Mouse (Mus musculus): ENCODE data around the gene Gm7879. TPM values are rescaled to one million over a fixed set of nuclear protein-coding genes. Genes with fewer than 3 reads are reported as not detected.

The Gm7879 gene
- polyA plus RNA-seq, 1 experiment = 0.34 TPM

GRCm38 (mm10) chr5:43892386-43892785 lies 20.6 kb upstream of the Gm7879 start:
- no peak overlapping the region for H3K4me3 ChIP-seq (replicated peaks; ENCODE audit: extremely low read depth, low read depth, low read length)
- no peak for DNase-seq
- no peak for TF ChIP-seq CTCF (IDR thresholded peaks at IDR 0.05; ENCODE audit: insufficient read depth, low read length)
- TF ChIP-seq POLR2A (IDR thresholded peaks at IDR 0.05; ENCODE audit: borderline replicate concordance, extremely low read depth, low read depth, low read length) = no peak
- 28% methylated on average over 1 of the region's 1 CpGs for WGBS
- H3K4me1 ChIP-seq (ENCODE audit: control insufficient read depth, insufficient read depth, low read length) = peaks cover 2% of the 10 kb centered on the region; the same call in 1 of the 2 replicates

- H3K4me3 ChIP-seq (replicated peaks; ENCODE audit: extremely low read depth, low read depth, low read length) = no peak overlapping the region
- no peak for TF ChIP-seq POLR2A (IDR thresholded peaks at IDR 0.05; ENCODE audit: borderline replicate concordance, extremely low read depth, low read depth, low read length)
- peak; percentile 29; the same call in 1 of the 2 replicates for TF ChIP-seq CTCF (IDR thresholded peaks at IDR 0.05; ENCODE audit: insufficient read depth, low read length)
- DNase-seq = no peak
- WGBS = 63% methylated on average over 2 of the region's 2 CpGs
- peaks cover 2% of the 10 kb centered on the region; the same call in 1 of the 2 replicates for H3K4me1 ChIP-seq (ENCODE audit: control insufficient read depth, insufficient read depth, low read length)
Observed at GRCm38 (mm10) chr5:43894113-43894512, 18.8 kb upstream of the Gm7879 start.

GRCm38 (mm10) chr5:43895931-43896330 lies 17.0 kb upstream of the Gm7879 start:
- Histone ChIP-seq H3K4me1 (ENCODE audit: control insufficient read depth, insufficient read depth, low read length) (no peaks in the 10 kb centered on the region; the same call in 1 of the 2 replicates), H3K4me3 (replicated peaks; ENCODE audit: extremely low read depth, low read depth, low read length) (no peak overlapping the region)
- no peak for DNase-seq
- no peak for TF ChIP-seq CTCF (IDR thresholded peaks at IDR 0.05; ENCODE audit: insufficient read depth, low read length)
- TF ChIP-seq POLR2A (IDR thresholded peaks at IDR 0.05; ENCODE audit: borderline replicate concordance, extremely low read depth, low read depth, low read length) = no peak
- 79% methylated on average over 3 of the region's 3 CpGs for WGBS

- Histone ChIP-seq H3K4me3 (replicated peaks; ENCODE audit: extremely low read depth, low read depth, low read length) (no peak overlapping the region), H3K4me1 (ENCODE audit: control insufficient read depth, insufficient read depth, low read length) (no peaks in the 10 kb centered on the region)
- whole genome bisulfite sequencing = 80% methylated on average over 3 of the region's 3 CpGs
- TF ChIP-seq POLR2A (IDR thresholded peaks at IDR 0.05; ENCODE audit: borderline replicate concordance, extremely low read depth, low read depth, low read length) = no peak
- no peak for TF ChIP-seq CTCF (IDR thresholded peaks at IDR 0.05; ENCODE audit: insufficient read depth, low read length)
- DNase-seq = no peak
Observed at GRCm38 (mm10) chr5:43904685-43905084, 8.3 kb upstream of the Gm7879 start.

GRCm38 (mm10) chr5:43909213-43909612 lies 3.7 kb upstream of the Gm7879 start:
- WGBS = 59% methylated on average over 9 of the region's 9 CpGs
- no peak overlapping the region for H3K4me3 ChIP-seq (replicated peaks; ENCODE audit: extremely low read depth, low read depth, low read length)

GRCm38 (mm10) chr5:43910006-43910405 lies 2.9 kb upstream of the Gm7879 start:
- 92% methylated on average over 6 of the region's 6 CpGs for WGBS
- no peaks in the 10 kb centered on the region for H3K4me1 ChIP-seq (ENCODE audit: control insufficient read depth, insufficient read depth, low read length)
- no peak for DNase-seq
- TF ChIP-seq CTCF (IDR thresholded peaks at IDR 0.05; ENCODE audit: insufficient read depth, low read length) = no peak
- no peak for TF ChIP-seq POLR2A (IDR thresholded peaks at IDR 0.05; ENCODE audit: borderline replicate concordance, extremely low read depth, low read depth, low read length)
- H3K4me3 ChIP-seq (replicated peaks; ENCODE audit: extremely low read depth, low read depth, low read length) = no peak overlapping the region

More at GRCm38 (mm10) chr5:43909213-43909612, 3.7 kb upstream of the Gm7879 start:
- DNase-seq = no peak
- no peak for TF ChIP-seq CTCF (IDR thresholded peaks at IDR 0.05; ENCODE audit: insufficient read depth, low read length)
- TF ChIP-seq POLR2A (IDR thresholded peaks at IDR 0.05; ENCODE audit: borderline replicate concordance, extremely low read depth, low read depth, low read length) = no peak
- H3K4me1 ChIP-seq (ENCODE audit: control insufficient read depth, insufficient read depth, low read length) = no peaks in the 10 kb centered on the region

GRCm38 (mm10) chr5:43915261-43915886 lies 2.4 kb downstream of the Gm7879 start:
- 81% methylated on average over 4 of the region's 4 CpGs for WGBS

GRCm38 (mm10) chr5:43921877-43922276 lies 8.9 kb downstream of the Gm7879 start:
- Histone ChIP-seq H3K4me1 (ENCODE audit: control insufficient read depth, insufficient read depth, low read length) (no peaks in the 10 kb centered on the region), H3K4me3 (replicated peaks; ENCODE audit: extremely low read depth, low read depth, low read length) (no peak overlapping the region)
- DNase-seq = no peak
- 92% methylated on average over 11 of the region's 11 CpGs for WGBS
- no peak for TF ChIP-seq POLR2A (IDR thresholded peaks at IDR 0.05; ENCODE audit: borderline replicate concordance, extremely low read depth, low read depth, low read length)
- TF ChIP-seq CTCF (IDR thresholded peaks at IDR 0.05; ENCODE audit: insufficient read depth, low read length) = no peak

More at GRCm38 (mm10) chr5:43915261-43915886, 2.4 kb downstream of the Gm7879 start:
- no peak overlapping the region for H3K4me3 ChIP-seq (replicated peaks; ENCODE audit: extremely low read depth, low read depth, low read length)
- DNase-seq = no peak
- H3K4me1 ChIP-seq (ENCODE audit: control insufficient read depth, insufficient read depth, low read length) = no peaks in the 10 kb centered on the region
- TF ChIP-seq CTCF (IDR thresholded peaks at IDR 0.05; ENCODE audit: insufficient read depth, low read length) (no peak), POLR2A (IDR thresholded peaks at IDR 0.05; ENCODE audit: borderline replicate concordance, extremely low read depth, low read depth, low read length) (no peak)

- TF ChIP-seq POLR2A (IDR thresholded peaks at IDR 0.05; ENCODE audit: borderline replicate concordance, extremely low read depth, low read depth, low read length) (no peak), CTCF (IDR thresholded peaks at IDR 0.05; ENCODE audit: insufficient read depth, low read length) (peak; percentile 84)
- H3K4me1 ChIP-seq (ENCODE audit: control insufficient read depth, insufficient read depth, low read length) = no peaks in the 10 kb centered on the region
- WGBS = 26% methylated on average over 4 of the region's 4 CpGs
- peak; percentile 72 for DNase-seq
- no peak overlapping the region for H3K4me3 ChIP-seq (replicated peaks; ENCODE audit: extremely low read depth, low read depth, low read length)
Observed at GRCm38 (mm10) chr5:43923933-43924332, 11.0 kb downstream of the Gm7879 start.

- Histone ChIP-seq H3K4me3 (replicated peaks; ENCODE audit: extremely low read depth, low read depth, low read length) (no peak overlapping the region), H3K4me1 (ENCODE audit: control insufficient read depth, insufficient read depth, low read length) (no peaks in the 10 kb centered on the region)
- DNase-seq = no peak
- no peak for TF ChIP-seq POLR2A (IDR thresholded peaks at IDR 0.05; ENCODE audit: borderline replicate concordance, extremely low read depth, low read depth, low read length)
- no peak for TF ChIP-seq CTCF (IDR thresholded peaks at IDR 0.05; ENCODE audit: insufficient read depth, low read length)
Observed at GRCm38 (mm10) chr5:43927729-43928128, 14.8 kb downstream of the Gm7879 start.
